9 mouse cellular contexts compared by ENCODE assay signal in genomic region chr14:52190740-52191359, GRCm38 (mm10). TPM values are rescaled to one million over a fixed set of nuclear protein-coding genes. Genes with fewer than 3 reads are reported as not detected.
DNase-seq lines count a peak whose midpoint lies in the region; ATAC-seq lines count a peak whose summit lies in the region.
"Had no signal": no experiment of that assay in that cellular context is flagged by ENCODE, and none has a peak within 500 bp of the region (broad histone marks: within the 10 kb centered on the region; RNA-seq: fewer than 3 reads in every experiment).

No protein-coding gene starts in this region.

- 0 out of 2 replicates have a peak, but pooled peaks cover 4% of the 10 kb centered on the region for H3K36me3 ChIP-seq in midbrain, embryonic 16.5 days (ENCODE audit: control insufficient read depth, insufficient read depth, low read length)

- DNase-seq in cerebellum, adult 11-12 months, result peak; percentile 18
- DNase-seq in cerebellum, postnatal 4 days (ENCODE audit: low spot score in 2 of 2), result no peak
- DNase-seq in right cerebral cortex, adult 2 months (ENCODE audit: low spot score in 2 of 2), result peak; percentile 25 to 32
- no peak for DNase-seq in right cerebral cortex, postnatal 25 days
- DNase-seq in kidney, postnatal 25 days, result peak; percentile 54 to 58
- DNase-seq in right cerebral cortex, adult 18-20 months, result no peak

- no peak overlapping the region for H3K9ac ChIP-seq in midbrain, embryonic 16.5 days (ENCODE audit: low read depth, low read length)
- H3K9ac ChIP-seq: limb, embryonic 12.5 days had no signal

- no peak overlapping the region for H3K27ac ChIP-seq in midbrain, embryonic 16.5 days (ENCODE audit: low read length)
- H3K27ac ChIP-seq: limb, embryonic 12.5 days had no signal

- H3K4me2 ChIP-seq in midbrain, embryonic 16.5 days (ENCODE audit: low read length), result no peak overlapping the region
- H3K4me2 ChIP-seq: limb, embryonic 12.5 days had no signal

- no peaks in the 10 kb centered on the region for H3K9me3 ChIP-seq in midbrain, embryonic 16.5 days (replicated peaks; ENCODE audit: control insufficient read depth, low read length, poor library complexity, severe bottlenecking)
- H3K9me3 ChIP-seq: limb, embryonic 12.5 days had no signal

- peak; percentile 96 for ATAC-seq in common myeloid progenitor, adult 5-6 weeks (replicated peaks; ENCODE audit: low read depth, poor library complexity, severe bottlenecking)
- 0 out of 2 replicates have a peak, but pooled peaks have one; percentile 42 for ATAC-seq in midbrain, embryonic 16.5 days

- no peak overlapping the region for H3K4me3 ChIP-seq in midbrain, embryonic 16.5 days (ENCODE audit: low read depth, low read length)
- H3K4me3 ChIP-seq: limb, embryonic 12.5 days had no signal

- H3K27me3 ChIP-seq in midbrain, embryonic 16.5 days (ENCODE audit: control insufficient read depth, insufficient read depth, low read depth, low read length), result no peaks in the 10 kb centered on the region
- H3K27me3 ChIP-seq: limb, embryonic 12.5 days had no signal

- H3K4me1 ChIP-seq in midbrain, embryonic 16.5 days (ENCODE audit: control insufficient read depth, insufficient read depth, low read length), result peaks cover 9% of the 10 kb centered on the region

RNA-seq across cellular contexts. Expression of gene Supt16, which starts 6.4 kb away (rescaled TPM):
- total RNA-seq in common myeloid progenitor, adult 5-6 weeks (2017), result 251 and 267 TPM in 2 replicates
- 38.0 and 46.6 TPM in 2 replicates for polyA plus RNA-seq in midbrain, embryonic 16.5 days (2015; fragmentation: Nextera tagmentation; extraction: Ambion mirVana)

Comparison
In these comparisons a context has a peak if more than half of its experiments do, and no peak if none do; other contexts are left out.
1. DNase-seq: peak in cerebellum, adult 11-12 months (single experiment), right cerebral cortex, adult 2 months (2 of 2) and kidney, postnatal 25 days (2 of 2); none in cerebellum, postnatal 4 days (0 of 2), right cerebral cortex, postnatal 25 days (single experiment) and right cerebral cortex, adult 18-20 months (single experiment).